Mouse (Mus musculus) lung, postnatal 0 days (tissue): Measurements from ENCODE around the gene Cmtm8.

Source experiments
- CTCF ChIP-seq: IDR thresholded peaks from 2 replicates; pipeline ENCODE4 v1.5.1; 2016; ENCODE audit warnings: antibody characterized with exemption, mild to moderate bottlenecking
- EP300 ChIP-seq: IDR thresholded peaks from 2 replicates; pipeline ENCODE4 v1.6.1; 2016; ENCODE audit warnings: antibody characterized with exemption, mild to moderate bottlenecking, control low read depth

- TF ChIP-seq CTCF (no peak), EP300 (no peak)
Observed at GRCm38 (mm10) chr9:114740336-114740735, 103.6 kb downstream of the Cmtm8 start.
